Mouse (Mus musculus) naive thymus-derived CD4-positive, alpha-beta T cell, adult 2 months (primary cell): ENCODE data around the gene Nt5dc1.
"Not testable (repeated sequence)": the region's sequence is repeated elsewhere in the genome, so short reads cannot be mapped to it uniquely, and the experiment has no call there.

ENCODE experiments used
- DNase-seq: peaks from one replicate; pipeline ENCODE4 v3.0.0-alpha.2; 2011; ENCODE audit warnings: low read depth

The Nt5dc1 gene

GRCm38 (mm10) chr10:34312536-34312935 lies 105.8 kb downstream of the Nt5dc1 start:
- DNase-seq = no peak

- DNase-seq = no peak
These were observed 108.3 kb downstream of the Nt5dc1 start for GRCm38 (mm10) chr10:34309915-34310685.

- no peak for DNase-seq
These were observed 111.3 kb downstream of the Nt5dc1 start for GRCm38 (mm10) chr10:34307070-34307469.

GRCm38 (mm10) chr10:34300368-34300767 lies 118.0 kb downstream of the Nt5dc1 start:
- DNase-seq = no peak

- no peak for DNase-seq
These were observed 120.2 kb downstream of the Nt5dc1 start for GRCm38 (mm10) chr10:34297980-34298753.

GRCm38 (mm10) chr10:34297299-34297979 lies 120.9 kb downstream of the Nt5dc1 start, which contains the start of gene Tspyl4:
TSS of gene Tspyl4 (plus strand) at chr10:34297442.
- peak; percentile 99 for DNase-seq

GRCm38 (mm10) chr10:34296911-34297298 lies 121.4 kb downstream of the Nt5dc1 start:
- DNase-seq = no peak

- peak; percentile 58 for DNase-seq
These were observed 135.7 kb downstream of the Nt5dc1 start for GRCm38 (mm10) chr10:34282420-34283238.

GRCm38 (mm10) chr10:34281962-34282388 lies 136.4 kb downstream of the Nt5dc1 start, which contains the start of gene Tspyl1:
TSS of gene Tspyl1 (plus strand) at chr10:34282190.
- DNase-seq = peak; percentile 99

- peak; percentile 47 for DNase-seq
These were observed 137.0 kb downstream of the Nt5dc1 start for GRCm38 (mm10) chr10:34281211-34281961.

- peak; percentile 86 for DNase-seq
These were observed 137.7 kb downstream of the Nt5dc1 start for GRCm38 (mm10) chr10:34280591-34281175.

- DNase-seq = no peak
These were observed 146.7 kb downstream of the Nt5dc1 start for GRCm38 (mm10) chr10:34271681-34272080.

GRCm38 (mm10) chr10:34267312-34268070 lies 150.9 kb downstream of the Nt5dc1 start:
- DNase-seq = no peak

- DNase-seq = no peak
These were observed 153.2 kb downstream of the Nt5dc1 start for GRCm38 (mm10) chr10:34265106-34265505.

GRCm38 (mm10) chr10:34252833-34253232 lies 165.5 kb downstream of the Nt5dc1 start:
- not testable (repeated sequence) for DNase-seq

- DNase-seq = no peak
These were observed 168.8 kb downstream of the Nt5dc1 start for GRCm38 (mm10) chr10:34249594-34249993.

- no peak for DNase-seq
These were observed 170.6 kb downstream of the Nt5dc1 start for GRCm38 (mm10) chr10:34247757-34248156.

GRCm38 (mm10) chr10:34246106-34246505 lies 172.2 kb downstream of the Nt5dc1 start:
- DNase-seq = no peak

- no peak for DNase-seq
These were observed 173.6 kb downstream of the Nt5dc1 start for GRCm38 (mm10) chr10:34244745-34245144.

GRCm38 (mm10) chr10:34238536-34238935 lies 179.8 kb downstream of the Nt5dc1 start:
- DNase-seq = no peak
